Mouse (Mus musculus): ENCODE data around the gene Pde4b. TPM values are rescaled to one million over a fixed set of nuclear protein-coding genes. Genes with fewer than 3 reads are reported as not detected.

Pde4b gene
- total and polyA plus RNA-seq, 2 experiments, result 8.0 to 10.7 TPM

DNA sequence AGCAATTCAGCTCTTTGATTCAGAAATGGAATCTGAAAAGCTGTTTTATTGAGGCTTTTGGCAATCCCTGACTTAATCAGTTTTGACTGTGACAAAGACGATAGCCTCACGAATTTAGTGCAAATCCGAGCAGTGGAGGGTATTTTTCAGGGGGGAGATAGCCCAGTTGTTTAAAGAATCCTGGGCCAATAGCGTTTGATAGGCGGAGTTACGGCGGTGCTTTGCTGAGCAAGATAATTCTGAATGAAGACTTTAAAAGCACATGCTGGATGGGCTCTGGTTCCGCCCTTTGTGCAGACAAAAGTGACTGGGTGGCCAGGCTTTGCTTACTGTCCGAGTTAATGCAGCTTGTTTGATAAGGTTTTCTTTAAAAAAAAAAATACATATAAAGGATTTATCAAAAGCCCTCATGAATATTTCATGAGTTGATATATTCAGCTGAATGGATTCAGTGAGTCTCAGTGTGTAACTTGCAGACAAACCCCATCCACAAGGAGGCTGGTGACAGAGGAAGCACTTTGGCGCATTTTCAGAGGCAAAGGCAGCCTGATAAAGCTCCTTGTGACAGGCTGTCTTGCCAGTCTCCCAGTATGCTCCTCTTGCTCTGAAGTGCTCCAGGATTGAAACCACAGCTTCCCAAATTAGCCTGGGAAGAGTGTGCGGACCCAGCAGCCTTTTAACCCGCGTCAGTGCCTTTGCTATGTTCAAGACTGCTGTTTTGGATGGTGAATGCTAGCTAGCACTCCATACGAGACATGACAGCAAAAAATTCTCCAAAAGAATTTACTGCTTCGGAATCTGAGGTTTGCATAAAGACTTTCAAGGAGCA is 167.3 kb downstream of the Pde4b start:
- no peak for DNase-seq (ENCODE audit: extremely low read depth, low read depth, low spot score)
- Histone ChIP-seq H3K4me1 (ENCODE audit: control insufficient read depth, insufficient read depth, low read length) (no peaks in the 10 kb centered on the region), H3K4me3 (ENCODE audit: insufficient read depth, low read depth, low read length) (peak overlapping the region; percentile 27; the same call in 1 of the 2 replicates), H3K27me3 (ENCODE audit: control insufficient read depth, insufficient read depth, low read length) (no peaks in the 10 kb centered on the region), H3K9ac (ENCODE audit: low read depth, low read length) (no peak overlapping the region; the same call in 1 of the 2 replicates), H3K36me3 (ENCODE audit: control insufficient read depth, insufficient read depth, low read length) (no peaks in the 10 kb centered on the region), H3K79me2 (ENCODE audit: control insufficient read depth, insufficient read depth, low read length) (no peaks in the 10 kb centered on the region), H3K27ac (replicated peaks; ENCODE audit: insufficient read depth, low read depth, low read length) (no peak overlapping the region)
- WGBS, result 17% methylated on average over 15 of the region's 15 CpGs
- TF ChIP-seq CTCF (IDR thresholded peaks at IDR 0.05; ENCODE audit: low read depth, low read length) (no peak), POLR2A (IDR thresholded peaks at IDR 0.05; ENCODE audit: extremely low read depth, insufficient read depth, low read length) (no peak)

DNA sequence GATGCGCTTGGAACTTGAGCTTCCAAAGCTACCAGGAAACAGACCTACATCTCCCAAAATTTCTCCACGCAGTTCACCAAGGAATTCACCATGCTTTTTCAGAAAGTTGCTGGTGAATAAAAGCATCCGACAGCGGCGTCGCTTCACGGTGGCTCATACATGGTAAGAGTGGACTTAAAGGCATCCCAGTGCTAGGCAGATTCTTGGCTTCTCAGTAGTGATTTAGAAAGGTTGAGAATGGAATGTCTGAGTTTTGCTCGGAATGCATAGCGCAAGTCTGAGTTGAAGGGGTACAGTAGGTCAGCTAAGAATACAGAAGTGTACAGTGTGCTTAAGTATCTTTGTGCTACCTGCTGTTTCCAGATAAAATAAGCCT is 167.9 kb downstream of the Pde4b start:
- TF ChIP-seq CTCF (IDR thresholded peaks at IDR 0.05; ENCODE audit: low read depth, low read length), result no peak
- no peak for TF ChIP-seq POLR2A (IDR thresholded peaks at IDR 0.05; ENCODE audit: extremely low read depth, insufficient read depth, low read length)
- DNase-seq (ENCODE audit: extremely low read depth, low read depth, low spot score), result no peak
- no peaks in the 10 kb centered on the region for H3K4me1 ChIP-seq (ENCODE audit: control insufficient read depth, insufficient read depth, low read length)
- no peaks in the 10 kb centered on the region for H3K36me3 ChIP-seq (ENCODE audit: control insufficient read depth, insufficient read depth, low read length)
- no peak overlapping the region for H3K9ac ChIP-seq (ENCODE audit: low read depth, low read length)
- 76% methylated on average over 9 of the region's 9 CpGs for WGBS
- H3K27ac ChIP-seq (replicated peaks; ENCODE audit: insufficient read depth, low read depth, low read length), result no peak overlapping the region
- H3K27me3 ChIP-seq (ENCODE audit: control insufficient read depth, insufficient read depth, low read length), result no peaks in the 10 kb centered on the region
- no peaks in the 10 kb centered on the region for H3K79me2 ChIP-seq (ENCODE audit: control insufficient read depth, insufficient read depth, low read length)
- H3K4me3 ChIP-seq (ENCODE audit: insufficient read depth, low read depth, low read length), result peak overlapping the region; percentile 27; the same call in 1 of the 2 replicates

DNA sequence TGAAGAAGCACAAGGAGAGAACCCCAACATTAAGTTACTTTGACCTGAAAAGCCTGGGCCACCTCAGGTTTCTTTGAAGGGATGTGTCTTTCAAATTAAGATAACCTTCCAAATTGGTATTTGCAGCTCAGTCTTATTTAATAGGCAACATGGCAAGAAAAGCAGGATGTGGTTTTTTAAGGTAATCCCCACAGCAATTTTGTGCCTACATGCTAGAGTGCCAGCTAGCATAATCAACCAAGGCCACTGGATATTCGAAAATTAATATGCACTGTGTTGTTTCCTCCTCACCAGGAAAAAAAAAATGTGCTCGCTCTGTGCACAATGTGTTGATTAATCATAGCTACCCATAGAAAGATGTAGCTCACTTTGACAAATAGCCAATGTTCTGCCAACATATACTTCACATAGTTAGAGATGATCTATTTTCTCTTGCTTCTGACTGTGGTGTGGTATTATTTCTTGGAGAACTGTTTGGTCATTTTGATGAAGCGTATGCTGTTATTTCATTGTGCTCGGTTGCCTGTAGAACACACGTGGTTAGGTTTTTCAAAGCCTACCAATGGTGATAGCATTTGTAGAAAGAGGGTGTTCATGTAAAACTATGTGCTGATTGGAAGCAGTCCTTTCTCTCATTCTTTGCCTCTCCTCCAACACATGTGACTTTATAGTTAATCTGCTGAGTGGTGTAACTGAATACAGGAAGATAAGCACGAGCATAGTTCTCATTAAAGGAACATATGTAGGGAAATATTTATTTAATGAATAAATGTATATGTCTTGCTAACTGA is 169.0 kb downstream of the Pde4b start:
- H3K4me3 ChIP-seq (ENCODE audit: insufficient read depth, low read depth, low read length), result no peak overlapping the region
- H3K79me2 ChIP-seq (ENCODE audit: control insufficient read depth, insufficient read depth, low read length), result no peaks in the 10 kb centered on the region
- DNase-seq (ENCODE audit: extremely low read depth, low read depth, low spot score), result no peak
- H3K27ac ChIP-seq (replicated peaks; ENCODE audit: insufficient read depth, low read depth, low read length), result no peak overlapping the region
- no peak overlapping the region for H3K9ac ChIP-seq (ENCODE audit: low read depth, low read length)
- no peaks in the 10 kb centered on the region for H3K27me3 ChIP-seq (ENCODE audit: control insufficient read depth, insufficient read depth, low read length)
- H3K4me1 ChIP-seq (ENCODE audit: control insufficient read depth, insufficient read depth, low read length), result no peaks in the 10 kb centered on the region
- no peak for TF ChIP-seq POLR2A (IDR thresholded peaks at IDR 0.05; ENCODE audit: extremely low read depth, insufficient read depth, low read length)
- no peak for TF ChIP-seq CTCF (IDR thresholded peaks at IDR 0.05; ENCODE audit: low read depth, low read length)
- WGBS, result 80% methylated on average over 6 of the region's 6 CpGs
- no peaks in the 10 kb centered on the region for H3K36me3 ChIP-seq (ENCODE audit: control insufficient read depth, insufficient read depth, low read length)

DNA sequence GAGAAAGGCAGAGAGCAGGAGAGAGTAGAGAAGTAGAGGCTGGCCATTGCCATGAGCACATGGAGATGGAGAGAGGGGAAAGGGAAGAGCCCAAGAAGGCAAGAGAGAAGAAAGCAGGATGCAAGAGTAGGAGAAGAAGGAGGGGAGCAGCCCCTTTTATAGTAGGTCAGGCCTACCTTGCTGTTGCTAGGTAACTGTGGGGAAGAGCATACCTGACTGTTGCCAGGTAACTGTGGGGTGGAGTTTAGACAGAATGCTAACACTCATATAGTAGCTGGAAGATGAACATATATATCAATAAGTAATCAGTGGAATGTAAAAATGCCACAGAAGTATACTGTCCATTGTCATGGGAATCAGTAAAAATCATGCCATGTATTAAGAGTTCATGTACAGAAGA is 172.9 kb downstream of the Pde4b start:
- Histone ChIP-seq H3K27ac (replicated peaks; ENCODE audit: insufficient read depth, low read depth, low read length) (no peak overlapping the region), H3K79me2 (ENCODE audit: control insufficient read depth, insufficient read depth, low read length) (no peaks in the 10 kb centered on the region), H3K4me3 (ENCODE audit: insufficient read depth, low read depth, low read length) (no peak overlapping the region), H3K27me3 (ENCODE audit: control insufficient read depth, insufficient read depth, low read length) (no peaks in the 10 kb centered on the region), H3K36me3 (ENCODE audit: control insufficient read depth, insufficient read depth, low read length) (no peaks in the 10 kb centered on the region), H3K4me1 (ENCODE audit: control insufficient read depth, insufficient read depth, low read length) (no peaks in the 10 kb centered on the region), H3K9ac (ENCODE audit: low read depth, low read length) (no peak overlapping the region)
- no peak for DNase-seq (ENCODE audit: extremely low read depth, low read depth, low spot score)
- TF ChIP-seq CTCF (IDR thresholded peaks at IDR 0.05; ENCODE audit: low read depth, low read length), result no peak
- no peak for TF ChIP-seq POLR2A (IDR thresholded peaks at IDR 0.05; ENCODE audit: extremely low read depth, insufficient read depth, low read length)

DNA sequence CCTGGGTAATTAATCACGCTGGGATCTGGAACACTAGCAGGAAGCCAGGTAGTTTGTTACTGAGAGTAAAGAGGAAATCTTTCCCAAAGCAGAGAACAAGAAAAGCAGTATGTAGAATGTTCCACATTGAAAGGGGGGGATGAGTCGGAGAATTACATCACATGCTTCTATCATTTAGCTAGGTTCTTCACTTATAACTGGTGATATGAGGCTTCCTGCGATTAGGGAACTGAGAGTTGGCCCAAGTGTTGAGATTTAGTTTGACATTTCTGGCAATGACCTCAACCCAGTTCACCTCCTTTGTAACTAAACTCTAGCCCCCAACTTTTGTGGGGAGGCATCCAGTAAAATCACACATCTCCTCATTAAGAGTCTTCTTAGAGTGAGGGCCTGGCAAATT is 185.0 kb downstream of the Pde4b start:
- TF ChIP-seq CTCF (IDR thresholded peaks at IDR 0.05; ENCODE audit: low read depth, low read length) (no peak), POLR2A (IDR thresholded peaks at IDR 0.05; ENCODE audit: extremely low read depth, insufficient read depth, low read length) (no peak)
- Histone ChIP-seq H3K79me2 (ENCODE audit: control insufficient read depth, insufficient read depth, low read length) (no peaks in the 10 kb centered on the region), H3K27me3 (ENCODE audit: control insufficient read depth, insufficient read depth, low read length) (no peaks in the 10 kb centered on the region), H3K4me1 (ENCODE audit: control insufficient read depth, insufficient read depth, low read length) (no peaks in the 10 kb centered on the region), H3K36me3 (ENCODE audit: control insufficient read depth, insufficient read depth, low read length) (no peaks in the 10 kb centered on the region), H3K9ac (ENCODE audit: low read depth, low read length) (no peak overlapping the region), H3K27ac (replicated peaks; ENCODE audit: insufficient read depth, low read depth, low read length) (no peak overlapping the region), H3K4me3 (ENCODE audit: insufficient read depth, low read depth, low read length) (no peak overlapping the region)
- WGBS, result 78% methylated on average over 3 of the region's 3 CpGs
- no peak for DNase-seq (ENCODE audit: extremely low read depth, low read depth, low spot score)
